In the genomic region with DNA sequence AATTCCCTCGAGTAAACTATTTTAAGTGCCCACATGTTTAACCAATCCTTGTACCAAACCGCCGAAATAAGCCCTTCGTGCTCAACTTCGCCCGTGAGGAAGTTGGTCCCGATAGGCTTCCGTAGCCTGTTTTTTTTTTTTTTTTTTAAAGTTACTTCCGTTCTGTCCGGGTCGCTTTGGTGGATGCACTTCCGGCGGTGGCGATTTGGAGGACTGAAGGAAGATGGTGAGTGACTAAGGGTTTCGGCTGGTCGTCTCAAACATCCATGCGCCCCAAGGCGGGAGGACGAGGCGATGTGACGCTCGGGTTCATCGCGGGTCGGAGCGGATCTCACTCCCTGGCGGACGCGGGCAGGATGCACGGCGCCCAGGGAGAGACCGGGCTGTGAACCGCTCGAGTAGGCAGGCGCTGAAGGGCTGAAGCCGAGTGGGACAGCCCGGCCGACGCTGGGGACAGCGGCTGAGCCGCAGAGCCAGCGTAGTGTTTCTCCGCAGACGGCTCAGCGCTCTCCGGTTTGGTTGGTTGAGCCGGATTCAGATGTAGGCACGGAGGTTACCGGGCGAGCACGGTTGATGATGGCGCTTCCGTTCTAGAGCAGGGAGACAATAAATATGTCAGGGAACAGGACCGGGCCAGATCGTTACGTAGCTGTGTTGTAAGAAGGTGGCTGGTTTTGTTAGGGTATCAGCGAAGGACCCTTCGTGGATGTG, we compare ENCODE assay signal across 7 mouse cellular contexts. TPM values are rescaled to one million over a fixed set of nuclear protein-coding genes. Genes with fewer than 3 reads are reported as not detected.
A peak's percentile ranks its signal among the peaks of the same experiment; 100 is the strongest.
DNase-seq lines count a peak whose midpoint lies in the region; ATAC-seq and TF ChIP-seq lines count a peak whose summit lies in the region.

TSS of gene Psmc1 (plus strand) at position 169 of the 711 bp plus-strand sequence.

- peak within 1 kb of the TSS; percentile 75 for H3K4me2 ChIP-seq in intestine, postnatal 0 days (replicated peaks; ENCODE audit: low read depth)
- H3K4me2 ChIP-seq in midbrain, embryonic 13.5 days (replicated peaks): peak within 1 kb of the TSS; percentile 94

- peak within 1 kb of the TSS; percentile 93 for H3K27ac ChIP-seq in embryonic facial prominence, embryonic 10.5 days (replicated peaks)
- H3K27ac ChIP-seq in intestine, postnatal 0 days (ENCODE audit: low read depth, low read length): peak within 1 kb of the TSS; percentile 83
- peak within 1 kb of the TSS; percentile 93 for H3K27ac ChIP-seq in limb, embryonic 10.5 days
- H3K27ac ChIP-seq in midbrain, embryonic 13.5 days: peak within 1 kb of the TSS; percentile 91

- WGBS in embryonic facial prominence, embryonic 10.5 days: under 1% methylated on average over 58 of the region's 58 CpGs
- WGBS in intestine, postnatal 0 days: under 1% methylated on average over 58 of the region's 58 CpGs
- WGBS in limb, embryonic 10.5 days: under 1% methylated on average over 58 of the region's 58 CpGs
- under 1% methylated on average over 58 of the region's 58 CpGs for WGBS in midbrain, embryonic 13.5 days

- no peak for TF ChIP-seq CTCF in intestine, postnatal 0 days (IDR thresholded peaks at IDR 0.05; ENCODE audit: low read depth)

- ATAC-seq in intestine, postnatal 0 days: peak; percentile 78
- peak; percentile 89 for ATAC-seq in midbrain, embryonic 13.5 days

- H3K36me3 ChIP-seq in embryonic facial prominence, embryonic 10.5 days (replicated peaks): peaks cover 39% of the 10 kb centered on the region
- H3K36me3 ChIP-seq in intestine, postnatal 0 days (ENCODE audit: control insufficient read depth, insufficient read depth): peaks cover 24% of the 10 kb centered on the region
- H3K36me3 ChIP-seq in limb, embryonic 10.5 days: peaks cover 39% of the 10 kb centered on the region
- H3K36me3 ChIP-seq in midbrain, embryonic 13.5 days: peaks cover 26% of the 10 kb centered on the region

- peaks cover 30% of the 10 kb centered on the region for H3K4me1 ChIP-seq in embryonic facial prominence, embryonic 10.5 days
- peaks cover 4% of the 10 kb centered on the region; the same call in 1 of the 2 replicates for H3K4me1 ChIP-seq in intestine, postnatal 0 days (replicated peaks; ENCODE audit: control insufficient read depth, insufficient read depth, low read length)
- peaks cover 14% of the 10 kb centered on the region for H3K4me1 ChIP-seq in limb, embryonic 10.5 days
- peaks cover 17% of the 10 kb centered on the region for H3K4me1 ChIP-seq in midbrain, embryonic 13.5 days (replicated peaks)

- peak; percentile 89 for DNase-seq in adrenal gland, postnatal 14 days
- DNase-seq in embryonic facial prominence, embryonic 10.5 days (ENCODE audit: low spot score): peak; percentile 87
- peak; percentile 57 for DNase-seq in gonadal fat pad, adult 2 months (ENCODE audit: low read depth)
- peak; percentile 89 for DNase-seq in limb, embryonic 10.5 days (ENCODE audit: low spot score)
- DNase-seq in spleen, adult 12 weeks (ENCODE audit: low spot score): peak; percentile 79

- no peaks in the 10 kb centered on the region for H3K9me3 ChIP-seq in embryonic facial prominence, embryonic 10.5 days
- H3K9me3 ChIP-seq in intestine, postnatal 0 days (ENCODE audit: control insufficient read depth): no peaks in the 10 kb centered on the region
- H3K9me3 ChIP-seq in limb, embryonic 10.5 days (replicated peaks): no peaks in the 10 kb centered on the region
- no peaks in the 10 kb centered on the region for H3K9me3 ChIP-seq in midbrain, embryonic 13.5 days

- H3K9ac ChIP-seq in intestine, postnatal 0 days (ENCODE audit: low read depth, low read length): peak within 1 kb of the TSS; percentile 79
- H3K9ac ChIP-seq in midbrain, embryonic 13.5 days (replicated peaks): peak within 1 kb of the TSS; percentile 95

- peak within 1 kb of the TSS; percentile 96 for H3K4me3 ChIP-seq in embryonic facial prominence, embryonic 10.5 days
- peak within 1 kb of the TSS; percentile 92 for H3K4me3 ChIP-seq in intestine, postnatal 0 days (ENCODE audit: low read depth, low read length)
- peak within 1 kb of the TSS; percentile 95 for H3K4me3 ChIP-seq in limb, embryonic 10.5 days
- peak within 1 kb of the TSS; percentile 99 for H3K4me3 ChIP-seq in midbrain, embryonic 13.5 days (replicated peaks)

- H3K27me3 ChIP-seq in embryonic facial prominence, embryonic 10.5 days (replicated peaks; ENCODE audit: low read depth, poor library complexity, severe bottlenecking): no peaks in the 10 kb centered on the region
- H3K27me3 ChIP-seq in intestine, postnatal 0 days (replicated peaks; ENCODE audit: control insufficient read depth, insufficient read depth, low read length): no peaks in the 10 kb centered on the region
- no peaks in the 10 kb centered on the region for H3K27me3 ChIP-seq in limb, embryonic 10.5 days (ENCODE audit: low read depth, poor library complexity, severe bottlenecking)
- no peaks in the 10 kb centered on the region for H3K27me3 ChIP-seq in midbrain, embryonic 13.5 days

RNA-seq across cellular contexts. Expression of gene Psmc1, which starts in this region (rescaled TPM):
- 198 and 214 TPM in 2 replicates for total RNA-seq in adrenal gland, postnatal 14 days (2021)
- polyA plus RNA-seq in embryonic facial prominence, embryonic 10.5 days (2016; fragmentation: Nextera tagmentation; extraction: Ambion mirVana): 392 and 405 TPM in 2 replicates
- polyA plus RNA-seq in gonadal fat pad, adult 2 months (2012; rRNA removed): 49.2 and 50.1 TPM in 2 replicates
- 154 and 155 TPM in 2 replicates for polyA plus RNA-seq in intestine, postnatal 0 days (2015; fragmentation: Nextera tagmentation; extraction: Ambion mirVana)
- 399 and 416 TPM in 2 replicates for polyA plus RNA-seq in limb, embryonic 10.5 days (2016; fragmentation: Nextera tagmentation; extraction: Ambion mirVana)
- polyA plus RNA-seq in midbrain, embryonic 13.5 days (2015; fragmentation: Nextera tagmentation; extraction: Ambion mirVana): 281 and 297 TPM in 2 replicates

Comparison
In these comparisons a context has a peak if more than half of its experiments do, and no peak if none do; other contexts are left out.
1. Peak in every context shown above with its lines: DNase-seq, ATAC-seq, H3K4me3 ChIP-seq and H3K27ac ChIP-seq.